Mouse (Mus musculus) megakaryocyte, embryonic 14.5 days (primary cell): ENCODE results near the gene Rpp25l. TPM values are rescaled to one million over a fixed set of nuclear protein-coding genes. Genes with fewer than 3 reads are reported as not detected.

ENCODE experiments used
- H3K27me3 ChIP-seq: replicated peaks from 2 replicates; pipeline ENCODE3; 2012; ENCODE audit warnings: inconsistent platforms
- H3K36me3 ChIP-seq: replicated peaks from 2 replicates; pipeline ENCODE3; 2012; ENCODE audit warnings: low read length, inconsistent platforms, mixed read lengths
- H3K4me1 ChIP-seq: 2 replicates; pipeline ENCODE4 v1.6.1; 2012; ENCODE audit warnings: inconsistent platforms
- H3K4me3 ChIP-seq: replicated peaks from 2 replicates; pipeline ENCODE3; 2012; ENCODE audit warnings: moderate library complexity, mild to moderate bottlenecking, inconsistent platforms
- H3K9me3 ChIP-seq: 2 replicates; pipeline ENCODE4 v1.6.1; 2012; ENCODE audit warnings: inconsistent platforms
- FLI1 ChIP-seq: IDR thresholded peaks from 2 replicates; pipeline ENCODE4 v1.6.1; 2012; ENCODE audit warnings: low read length, inconsistent platforms, mixed read lengths
- GATA1 ChIP-seq: IDR thresholded peaks from 3 replicates; pipeline ENCODE4 v1.6.1; 2012; ENCODE audit warnings: mixed read lengths, low read length, inconsistent platforms, borderline replicate concordance
- polyA plus RNA-seq: library from polyadenylated mRNA; stranded (reverse); fragments of >175 nt; gene quantifications from 2 replicates; pipeline ENCODE4 v1.2.3, GENCODE M21; 2012; ENCODE audit warnings: low replicate concordance; ENCODE audit not compliant: insufficient read depth

Rpp25l gene
- polyA plus RNA-seq, 1 experiment, result 51.7 TPM

GRCm38 (mm10) chr4:41665009-41665675, 48.2 kb downstream of the Rpp25l start:
- Histone ChIP-seq H3K27me3 (peaks cover 72% of the 10 kb centered on the region), H3K4me3 (peak overlapping the region; percentile 31), H3K4me1 (peaks cover 7% of the 10 kb centered on the region; the same call in 1 of the 2 replicates), H3K9me3 (no peaks in the 10 kb centered on the region), H3K36me3 (no peaks in the 10 kb centered on the region)
- TF ChIP-seq FLI1 (no peak), GATA1 (no peak)

DNA sequence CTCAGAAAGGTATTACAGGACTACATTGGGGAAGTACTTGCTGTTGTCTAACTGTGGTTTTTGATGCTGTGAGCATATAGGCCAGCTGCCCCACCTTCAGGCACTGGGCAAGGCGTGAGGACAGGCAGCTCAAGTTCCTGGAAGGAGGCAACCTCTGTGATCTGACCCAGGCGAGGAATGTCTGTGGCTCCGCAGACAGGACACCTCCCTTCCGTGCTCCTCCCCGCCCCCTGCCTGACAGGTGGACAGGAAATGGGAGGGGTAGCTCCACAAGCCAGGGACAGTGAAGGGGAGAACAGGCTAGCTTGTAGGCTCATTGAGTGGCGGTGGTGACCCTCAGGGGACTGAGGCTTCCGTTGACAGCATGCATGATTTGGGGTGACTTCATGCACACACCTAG, 48.8 kb downstream of the Rpp25l start:
- TF ChIP-seq GATA1 (no peak), FLI1 (no peak)

GRCm38 (mm10) chr4:41663614-41664013, 49.7 kb downstream of the Rpp25l start:
- TF ChIP-seq FLI1 (no peak), GATA1 (no peak)
- Histone ChIP-seq H3K4me3 (no peak overlapping the region), H3K36me3 (no peaks in the 10 kb centered on the region), H3K4me1 (peaks cover 7% of the 10 kb centered on the region; the same call in 1 of the 2 replicates), H3K27me3 (peaks cover 75% of the 10 kb centered on the region), H3K9me3 (no peaks in the 10 kb centered on the region)

More for the DNA sequence above, 48.8 kb downstream of the Rpp25l start:
- Histone ChIP-seq H3K27me3 (peaks cover 71% of the 10 kb centered on the region), H3K36me3 (no peaks in the 10 kb centered on the region), H3K4me1 (peaks cover 7% of the 10 kb centered on the region; the same call in 1 of the 2 replicates), H3K9me3 (no peaks in the 10 kb centered on the region), H3K4me3 (peak overlapping the region; percentile 31)

DNA sequence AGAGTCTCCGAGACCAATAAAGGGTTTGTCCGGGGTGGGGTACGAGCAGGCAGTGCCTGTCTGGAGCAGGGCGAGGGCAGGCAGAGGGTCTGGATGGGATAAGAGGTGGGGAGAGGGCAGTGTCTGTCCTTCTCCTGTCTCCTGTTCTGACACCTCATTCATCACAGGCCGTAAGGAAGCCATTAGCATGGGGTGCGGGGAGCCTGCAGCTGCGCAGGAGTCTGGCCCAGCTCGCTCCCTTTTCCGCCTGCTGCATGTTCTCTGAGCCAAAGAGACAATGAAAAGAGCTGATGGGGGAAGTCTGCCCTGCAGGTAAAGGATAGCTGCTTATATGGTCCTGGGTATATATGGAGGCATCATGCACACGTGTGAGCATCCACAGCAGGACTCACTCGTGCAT, 50.6 kb downstream of the Rpp25l start:
- TF ChIP-seq GATA1, result no peak
- TF ChIP-seq FLI1, result no peak
- Histone ChIP-seq H3K4me1 (peaks cover 7% of the 10 kb centered on the region; the same call in 1 of the 2 replicates), H3K9me3 (no peaks in the 10 kb centered on the region), H3K36me3 (no peaks in the 10 kb centered on the region), H3K4me3 (peak overlapping the region; percentile 8), H3K27me3 (peaks cover 81% of the 10 kb centered on the region)

Other genes with a start within 250 kb of the Rpp25l start
- 1.2 and 1.9 TPM in 2 replicates for gene Kif24, start 248.6 kb downstream of the Rpp25l start, polyA plus RNA-seq
- gene Nudt2, start 248.4 kb downstream of the Rpp25l start, polyA plus RNA-seq, result 3.0 and 13.7 TPM in 2 replicates
- 0.07 TPM in 1 of 2 replicates, not detected in the other for gene AI464131, start 210.5 kb downstream of the Rpp25l start, polyA plus RNA-seq
- 0.29 TPM in 1 of 2 replicates, not detected in the other for gene 1110017D15Rik, start 196.2 kb downstream of the Rpp25l start, polyA plus RNA-seq
- 13.5 and 35.8 TPM in 2 replicates for gene Fam219a, start 144.0 kb downstream of the Rpp25l start, polyA plus RNA-seq
- gene Dnaic1, start 143.8 kb downstream of the Rpp25l start, polyA plus RNA-seq, result not detected in 2 replicates
- 0.39 TPM in 1 of 2 replicates, not detected in the other for gene Enho, start 73.2 kb downstream of the Rpp25l start, polyA plus RNA-seq
- 3.6 and 10.6 TPM in 2 replicates for gene Cntfr, start 16.4 kb downstream of the Rpp25l start, polyA plus RNA-seq
- 2.2 and 3.9 TPM in 2 replicates for gene Il11ra1, start 13.5 kb downstream of the Rpp25l start, polyA plus RNA-seq
- 22.2 and 369 TPM in 2 replicates for gene Dctn3, start 9.6 kb upstream of the Rpp25l start, polyA plus RNA-seq
- gene Arid3c, start 17.6 kb upstream of the Rpp25l start, polyA plus RNA-seq, result not detected in 2 replicates
- 29.5 and 30.0 TPM in 2 replicates for gene Galt, start 41.7 kb upstream of the Rpp25l start, polyA plus RNA-seq
- 26.0 and 34.9 TPM in 2 replicates for gene Sigmar1, start 42.6 kb upstream of the Rpp25l start, polyA plus RNA-seq
- gene Ccl27a, start 60.7 kb upstream of the Rpp25l start, polyA plus RNA-seq, result 1.1 TPM in 1 of 2 replicates, not detected in the other
- gene Gm21541, start 190.1 kb upstream of the Rpp25l start, polyA plus RNA-seq, result not detected in 2 replicates
- gene Gm20878, start 228.0 kb upstream of the Rpp25l start, polyA plus RNA-seq, result 7.4 TPM in 1 of 2 replicates, not detected in the other